Mouse (Mus musculus): ENCODE data around the gene Arf3.
"Not testable (repeated sequence)": the region's sequence is repeated elsewhere in the genome, so short reads cannot be mapped to it uniquely, and the experiment has no call there.

Arf3 gene

DNA sequence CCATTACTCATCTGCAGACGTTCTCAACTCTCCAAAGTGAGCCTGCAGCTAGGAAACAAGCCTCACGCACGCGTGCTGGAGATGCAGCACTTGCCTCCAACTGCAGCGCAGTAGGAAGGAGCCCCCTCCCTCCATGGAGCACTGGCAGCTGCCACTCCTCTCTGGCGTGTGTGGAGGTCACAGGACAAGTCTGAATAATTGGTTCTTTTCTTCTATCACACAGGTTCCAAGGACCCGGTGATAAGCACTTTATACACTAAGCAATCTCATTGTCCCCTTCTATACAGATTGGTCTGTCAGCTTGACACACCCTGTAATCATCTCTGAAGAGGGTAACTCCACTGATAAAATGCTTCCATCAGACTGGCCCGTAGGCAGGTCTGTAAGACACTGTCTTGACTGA lies 10.0 kb downstream of the Arf3 start:
- no peak for DNase-seq (ENCODE audit: low spot score)

GRCm38 (mm10) chr15:98749093-98749492 lies 13.9 kb downstream of the Arf3 start:
- no peak for DNase-seq (ENCODE audit: low spot score)

- no peak for DNase-seq (ENCODE audit: low spot score)
These were observed 15.7 kb downstream of the Arf3 start for GRCm38 (mm10) chr15:98747296-98747695.

DNA sequence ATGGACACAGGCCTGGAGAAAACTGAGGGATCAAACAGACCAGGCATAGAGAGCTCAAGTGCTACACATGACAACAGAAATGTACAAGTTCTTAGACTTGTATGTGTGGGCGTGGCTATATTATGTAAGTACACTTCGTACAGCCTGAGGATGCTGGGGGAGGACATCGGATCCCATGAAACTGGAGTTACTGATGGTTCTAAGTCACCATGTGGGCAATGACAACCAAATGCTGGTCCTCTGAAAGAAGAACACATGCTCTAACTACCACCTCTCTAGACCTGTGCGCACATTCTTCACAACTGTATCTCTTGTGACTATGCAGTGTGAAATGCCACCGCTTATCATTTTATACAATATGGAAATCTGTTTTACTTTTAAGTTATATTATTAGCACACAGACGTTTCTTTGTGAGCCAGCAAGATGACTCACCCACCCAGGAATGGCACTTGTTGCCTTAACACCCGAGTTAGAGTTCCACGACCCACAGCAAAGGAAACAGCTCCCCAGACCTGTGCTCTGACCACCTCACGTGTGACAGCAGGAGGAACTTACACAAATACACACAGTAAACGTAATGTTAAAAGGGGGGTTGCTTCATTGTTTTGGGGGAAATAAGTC lies 16.6 kb downstream of the Arf3 start:
- DNase-seq (ENCODE audit: low spot score), result no peak

- not testable (repeated sequence) for DNase-seq (ENCODE audit: low spot score)
These were observed 19.2 kb downstream of the Arf3 start for GRCm38 (mm10) chr15:98743863-98744262.

- DNase-seq (ENCODE audit: low spot score), result peak; percentile 34
These were observed 20.1 kb downstream of the Arf3 start for GRCm38 (mm10) chr15:98742766-98743428.

DNA sequence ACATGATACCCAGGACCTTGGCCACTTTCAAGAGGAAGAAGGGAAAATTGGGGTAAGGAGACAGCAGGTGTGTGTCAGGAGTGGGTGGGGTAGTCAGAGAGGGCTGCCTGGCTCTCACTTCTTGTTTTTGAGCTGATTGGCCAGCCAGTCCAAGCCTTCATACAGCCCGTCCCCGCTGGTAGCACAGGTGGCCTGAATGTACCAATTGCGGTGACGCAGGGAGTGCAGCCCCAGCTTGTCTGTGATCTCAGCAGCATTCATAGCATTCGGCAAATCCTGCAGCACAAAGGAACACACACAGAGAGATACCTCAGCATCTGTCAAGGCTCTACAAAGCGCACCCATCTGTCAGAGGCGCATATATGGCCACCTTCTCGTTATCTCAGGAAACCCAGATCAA lies 22.8 kb downstream of the Arf3 start:
- DNase-seq (ENCODE audit: low spot score), result no peak

GRCm38 (mm10) chr15:98738796-98739195 lies 24.2 kb downstream of the Arf3 start:
- DNase-seq (ENCODE audit: low spot score), result peak; percentile 47

GRCm38 (mm10) chr15:98737881-98738280 lies 25.1 kb downstream of the Arf3 start:
- peak; percentile 75 for DNase-seq (ENCODE audit: low spot score)

DNA sequence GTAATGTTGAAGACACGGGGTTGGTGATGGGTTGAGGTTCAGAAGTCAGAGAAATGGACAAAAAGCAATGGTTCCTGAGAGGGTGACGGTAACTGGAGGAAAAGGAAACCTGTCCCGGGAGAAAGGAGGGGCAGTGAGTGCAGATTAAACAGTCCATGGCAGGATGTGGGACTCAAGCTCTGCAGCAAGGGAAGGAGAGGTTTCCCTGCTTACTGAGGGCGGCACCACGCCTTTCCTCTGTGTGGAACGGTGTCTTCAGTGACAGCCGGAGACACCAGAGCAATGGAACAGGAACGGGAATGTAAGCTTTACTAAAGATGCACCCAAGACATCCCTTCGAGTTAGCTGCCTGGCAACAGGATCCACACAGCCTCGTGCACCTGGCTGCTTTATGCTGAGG lies 26.5 kb downstream of the Arf3 start:
- no peak for DNase-seq (ENCODE audit: low spot score)

DNA sequence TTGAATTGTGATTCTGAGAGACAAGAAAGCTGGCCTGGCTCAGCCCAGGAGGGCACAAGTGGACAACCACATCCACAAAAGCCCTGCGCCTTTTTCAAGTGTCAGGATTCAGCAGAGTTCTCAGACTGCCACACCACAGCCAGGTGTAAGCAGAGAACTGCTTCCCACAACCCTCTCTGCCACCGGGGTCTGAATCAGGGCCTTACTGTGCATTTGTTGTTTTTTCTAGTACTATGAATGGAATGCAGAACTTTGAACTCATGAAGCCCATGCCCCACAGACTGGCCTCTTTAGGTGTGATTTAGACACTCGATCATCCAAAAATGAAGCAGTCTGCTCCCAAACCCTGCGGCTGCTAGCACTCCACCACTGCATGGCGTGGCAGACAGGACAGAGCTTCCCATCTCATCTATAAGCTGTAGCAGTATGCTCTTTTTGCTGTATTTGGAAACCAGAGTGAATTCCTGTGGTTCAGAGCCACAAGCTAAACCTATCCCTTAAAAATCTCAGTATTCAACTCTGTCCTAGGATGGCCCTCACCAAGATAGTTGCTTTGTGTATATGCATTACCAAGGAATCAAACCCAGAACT lies 28.9 kb downstream of the Arf3 start:
- peak; percentile 50 for DNase-seq (ENCODE audit: low spot score)

- peak; percentile 46 for DNase-seq (ENCODE audit: low spot score)
These were observed 29.6 kb downstream of the Arf3 start for GRCm38 (mm10) chr15:98733370-98733769.

- DNase-seq (ENCODE audit: low spot score), result peak; percentile 74
These were observed 30.9 kb downstream of the Arf3 start for GRCm38 (mm10) chr15:98732006-98732531.

- peak; percentile 62 for DNase-seq (ENCODE audit: low spot score)
These were observed 32.2 kb downstream of the Arf3 start for GRCm38 (mm10) chr15:98730790-98731189.

- peak; percentile 49 for DNase-seq (ENCODE audit: low spot score)
These were observed 33.0 kb downstream of the Arf3 start for GRCm38 (mm10) chr15:98729791-98730545.

DNA sequence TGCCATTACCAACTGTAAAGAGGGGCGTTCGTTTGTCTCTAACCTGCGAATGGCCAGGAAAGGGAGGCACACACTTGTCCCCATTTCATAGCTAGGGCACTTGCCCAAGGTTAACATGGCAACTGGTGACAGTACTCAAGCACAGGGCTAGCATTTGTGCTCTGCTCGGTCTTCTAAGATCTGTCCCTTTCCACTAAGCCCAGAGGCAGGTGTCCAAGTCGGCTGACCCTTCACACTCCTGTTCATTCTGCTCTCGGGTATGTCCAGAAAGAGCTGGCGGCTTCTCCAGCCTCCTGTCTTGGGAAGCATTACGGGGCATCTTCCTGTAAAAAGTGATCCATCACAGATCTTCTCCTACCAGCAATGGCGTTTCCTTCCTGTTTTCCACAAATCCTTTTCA lies 34.6 kb downstream of the Arf3 start:
- DNase-seq (ENCODE audit: low spot score), result no peak

- peak; percentile 88 for DNase-seq (ENCODE audit: low spot score)
These were observed 35.3 kb downstream of the Arf3 start, which contains the start of gene Fkbp11 for GRCm38 (mm10) chr15:98727443-98728321. Gene Fkbp11, minus strand, starts transcription at chr15:98728198.

DNA sequence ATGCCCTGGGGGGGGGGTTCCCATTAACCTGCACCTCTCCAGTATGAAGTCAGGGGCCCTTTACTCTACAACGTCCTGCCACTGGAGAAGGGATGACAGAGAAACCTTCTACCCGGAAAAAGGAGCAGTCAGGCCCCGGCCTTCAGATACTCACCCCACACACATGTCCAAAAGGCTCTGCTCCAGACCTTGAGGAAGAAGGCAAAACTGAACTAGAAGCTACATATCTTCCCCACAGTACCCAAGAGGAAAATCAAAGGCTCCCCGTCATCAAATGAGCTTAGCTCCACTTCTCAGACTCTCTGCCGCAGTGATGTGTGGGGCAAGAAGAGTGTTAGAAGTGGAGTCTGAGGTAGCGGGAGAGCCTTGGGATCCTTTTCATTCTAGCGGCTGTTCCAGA lies 36.3 kb downstream of the Arf3 start:
- DNase-seq (ENCODE audit: low spot score), result no peak

GRCm38 (mm10) chr15:98726079-98726478 lies 36.9 kb downstream of the Arf3 start:
- DNase-seq (ENCODE audit: low spot score), result no peak

DNA sequence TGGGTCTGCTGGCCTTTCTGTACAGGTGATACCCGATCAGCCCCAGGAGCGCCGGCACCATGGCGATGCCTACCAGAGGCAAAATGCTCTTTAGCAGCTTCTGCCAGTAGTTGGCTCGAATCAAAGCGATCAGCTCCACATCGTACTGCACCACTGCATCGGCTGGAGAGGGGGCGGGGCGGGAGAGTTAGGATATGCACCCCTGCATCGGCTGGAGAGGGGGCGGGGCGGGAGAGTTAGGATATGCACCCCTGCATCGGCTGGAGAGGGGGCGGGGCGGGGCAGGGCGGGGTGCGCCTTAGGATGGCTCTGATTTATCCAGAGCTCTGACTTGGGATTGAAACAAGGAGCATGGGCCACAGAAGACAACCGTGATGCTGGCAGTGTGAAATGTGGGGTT lies 38.6 kb downstream of the Arf3 start:
- DNase-seq (ENCODE audit: low spot score), result no peak

DNA sequence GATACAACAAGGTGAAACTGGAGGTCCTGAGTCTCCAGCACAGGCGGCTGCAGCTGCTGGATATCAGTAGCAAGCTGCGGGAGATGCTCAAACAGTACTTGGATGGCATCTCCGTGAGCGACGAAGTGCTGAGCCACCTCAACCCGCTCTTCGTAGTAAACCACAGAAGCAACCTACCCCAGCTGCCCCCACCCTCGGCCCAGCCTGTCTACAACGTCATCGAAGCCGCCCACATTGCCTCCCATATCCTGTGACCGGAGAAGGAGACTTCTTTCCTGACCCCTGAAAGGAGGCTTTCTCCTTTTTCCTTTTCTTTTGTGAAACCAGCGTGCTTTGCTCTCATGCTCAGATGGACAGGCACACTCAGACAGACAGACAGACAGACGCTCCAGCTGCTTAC lies 40.2 kb downstream of the Arf3 start:
- no peak for DNase-seq (ENCODE audit: low spot score)
